Mouse (Mus musculus) E14TG2a.4 (cell line): ENCODE measurements around the gene Psmd8.

Source experiments
- CTCF ChIP-seq: conservative IDR thresholded peaks from 2 replicates; pipeline ENCODE4 v1.5.1; 2014; ENCODE audit warnings: low read length
- NANOG ChIP-seq: IDR thresholded peaks from 2 replicates; pipeline ENCODE4 v1.6.1; 2014; ENCODE audit warnings: borderline replicate concordance, low read length, mixed read lengths
- POU5F1 ChIP-seq: IDR thresholded peaks from 2 replicates; pipeline ENCODE4 v1.6.1; 2014; ENCODE audit warnings: low read length, borderline replicate concordance

DNA sequence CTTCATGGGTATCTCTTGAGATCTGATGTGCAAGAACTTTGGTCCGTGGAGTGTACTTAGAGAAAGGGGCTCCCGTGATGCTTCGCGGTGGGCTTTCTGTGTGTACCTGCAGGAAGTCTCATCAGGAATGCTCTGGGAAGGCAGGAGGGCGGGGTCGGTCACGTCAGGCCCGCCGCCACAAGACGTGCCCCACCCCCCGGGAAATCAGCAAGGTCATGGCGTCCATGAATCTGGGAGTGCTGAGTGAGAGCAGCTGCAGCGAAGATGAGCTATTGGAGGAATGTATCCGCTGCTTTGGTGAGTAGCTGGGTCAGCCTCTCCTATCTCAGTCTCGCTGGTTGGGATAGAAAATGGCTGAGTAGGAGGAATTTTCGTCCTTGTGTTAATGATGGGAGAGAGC, 43.1 kb downstream of the Psmd8 start:
- TF ChIP-seq CTCF (no peak), NANOG (no peak), POU5F1 (no peak)
